Mouse (Mus musculus) layer of hippocampus, postnatal 36 days (tissue): Measurements from ENCODE around the gene Vwa5b2. TPM values are rescaled to one million over a fixed set of nuclear protein-coding genes. Genes with fewer than 3 reads are reported as not detected.

Experiments used
- microRNA-seq, 2 experiments: library from miRNA; unstranded; fragments of <30 nt; microRNA quantifications; one replicate each; pipeline ENCODE4 v1.2.0; 2021
- total RNA-seq, 2 experiments: library from RNA; stranded (reverse); gene quantifications; 2 replicates each; pipeline ENCODE4 v1.2.3; 2021

The Vwa5b2 gene
- total RNA-seq, 2 experiments from 2014 or later = 21.8 to 23.4 TPM

Small RNA genes within 50 kb of the gene (microRNA-seq; reads per million reads assigned to microRNA genes)
- gene Mir1224 = 169 to 207 reads per million in 2 experiments

Other genes starting within 250 kb of the Vwa5b2 start
- gene Abcc5, start 163.1 kb upstream of the Vwa5b2 start, total RNA-seq = 100 to 1,000 TPM; 237 to 252 TPM
- gene Eif2b5, start 90.7 kb upstream of the Vwa5b2 start, total RNA-seq = 10 to 100 TPM; 49.7 to 50.1 TPM
- 10 to 100 TPM; 57.1 to 64.4 TPM for gene Dvl3, start 72.5 kb upstream of the Vwa5b2 start, total RNA-seq
- 100 to 1,000 TPM; 725 to 748 TPM for gene Ap2m1, start 54.0 kb upstream of the Vwa5b2 start, total RNA-seq
- gene Abcf3, start 40.9 kb upstream of the Vwa5b2 start, total RNA-seq = 100 to 1,000 TPM; 104 to 113 TPM
- gene Eef1akmt4, start 22.1 kb downstream of the Vwa5b2 start, total RNA-seq = 1 to 10 TPM; 2.5 to 2.9 TPM
- gene Gm49333, start 22.1 kb downstream of the Vwa5b2 start, total RNA-seq = not detected
- gene Alg3, start 22.3 kb downstream of the Vwa5b2 start, total RNA-seq = 10 to 100 TPM; 11.9 to 13.2 TPM
- gene Camk2n2, start 31.8 kb downstream of the Vwa5b2 start, total RNA-seq = 10 to 100 TPM; 83.0 to 88.3 TPM
- 10 to 100 TPM; 28.4 to 29.2 TPM for gene Ece2, start 40.4 kb downstream of the Vwa5b2 start, total RNA-seq
- gene Psmd2, start 62.2 kb downstream of the Vwa5b2 start, total RNA-seq = 100 to 1,000 TPM; 212 to 232 TPM
- 100 to 1,000 TPM; 292 to 299 TPM for gene Eif4g1, start 78.8 kb downstream of the Vwa5b2 start, total RNA-seq
- gene Fam131a, start 103.8 kb downstream of the Vwa5b2 start, total RNA-seq = 100 to 1,000 TPM; 415 to 465 TPM
- 10 to 100 TPM; 24.8 to 24.9 TPM for gene Polr2h, start 128.2 kb downstream of the Vwa5b2 start, total RNA-seq
- 10 to 100 TPM; 66.0 to 71.3 TPM for gene Clcn2, start 128.3 kb downstream of the Vwa5b2 start, total RNA-seq
- 10 to 100 TPM; 86.1 to 88.4 TPM for gene Chrd, start 143.7 kb downstream of the Vwa5b2 start, total RNA-seq
- gene Thpo, start 145.0 kb downstream of the Vwa5b2 start, total RNA-seq = 10 to 100 TPM; 14.1 to 15.8 TPM